Mouse (Mus musculus) C2C12 (cell line): Measurements from ENCODE around the gene Akt1s1.

ENCODE experiments used
- CTCF ChIP-seq: IDR thresholded peaks from one replicate; pipeline ENCODE4 v1.5.1; 2011; ENCODE audit not compliant: control insufficient read depth, insufficient read depth, insufficient read length
- FOSL1 ChIP-seq: IDR thresholded peaks from one replicate; pipeline ENCODE4 v1.8.0; 2011; ENCODE audit warnings: mild to moderate bottlenecking, low read length; ENCODE audit not compliant: poor library complexity, insufficient read depth, severe bottlenecking
- MYOG ChIP-seq: IDR thresholded peaks from one replicate; pipeline ENCODE4 v1.6.1; 2011; ENCODE audit not compliant: control insufficient read depth, insufficient read length; ENCODE audit errors: extremely low read depth

DNA sequence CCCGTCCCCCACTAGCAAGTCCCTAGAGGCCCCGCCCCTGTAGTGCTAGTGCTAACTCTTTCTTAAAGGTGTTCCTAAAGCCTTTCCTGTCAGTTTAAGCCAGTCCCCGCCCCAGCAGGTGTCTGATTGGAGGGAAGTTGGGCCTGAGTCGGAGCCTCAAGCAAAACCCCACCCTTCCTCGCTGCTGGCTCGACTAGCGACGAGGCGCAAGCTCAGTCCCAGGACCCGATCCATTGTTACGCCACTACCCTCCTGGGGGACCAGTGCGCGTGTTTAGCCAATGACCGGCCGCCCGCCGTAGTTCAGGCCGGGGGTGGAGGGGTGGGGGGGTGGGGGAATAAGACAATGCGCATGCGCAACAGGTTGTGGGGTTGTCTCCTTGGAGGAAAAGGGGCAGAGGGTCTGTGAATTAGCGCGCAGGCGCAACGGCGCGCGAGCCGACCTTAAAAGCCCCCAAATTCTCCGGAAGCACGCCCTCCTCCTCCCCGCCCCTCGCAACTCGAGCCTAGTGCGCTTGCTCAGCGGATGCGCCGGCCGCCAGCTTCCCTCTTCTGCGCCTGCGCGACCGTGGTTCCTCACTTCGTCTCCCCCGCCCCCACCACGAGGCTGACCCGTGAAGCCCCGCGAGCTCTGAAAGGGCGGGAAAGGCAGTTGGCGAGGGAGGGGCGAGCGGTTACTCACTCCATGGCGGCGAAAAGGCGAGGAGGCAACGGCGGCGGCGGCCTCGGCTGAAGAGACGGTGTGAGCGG is 32.9 kb upstream of the Akt1s1 start, which contains the start of the genes Nup62 and Il4i1:
- TF ChIP-seq CTCF (no peak), MYOG (no peak), FOSL1 (no peak)
